Mouse (Mus musculus) left cerebral cortex, postnatal 4 days (tissue): ENCODE measurements around the gene Olfr48. TPM values are rescaled to one million over a fixed set of nuclear protein-coding genes. Genes with fewer than 3 reads are reported as not detected.

Experiments used
- DNase-seq: peaks from one replicate; pipeline ENCODE4 v3.0.0-alpha.2; 2022
- intact Hi-C: fragments of 180-260 bp; cut with DNase I; formaldehyde crosslinking; loops from one replicate; pipeline ENCODE4 v1.15.1; 2025
- total RNA-seq, 2 experiments: library from RNA; stranded (reverse); gene quantifications; 2 replicates each; pipeline ENCODE4 v1.2.3; 2021

Olfr48 gene
- total RNA-seq: not detected

DNA sequence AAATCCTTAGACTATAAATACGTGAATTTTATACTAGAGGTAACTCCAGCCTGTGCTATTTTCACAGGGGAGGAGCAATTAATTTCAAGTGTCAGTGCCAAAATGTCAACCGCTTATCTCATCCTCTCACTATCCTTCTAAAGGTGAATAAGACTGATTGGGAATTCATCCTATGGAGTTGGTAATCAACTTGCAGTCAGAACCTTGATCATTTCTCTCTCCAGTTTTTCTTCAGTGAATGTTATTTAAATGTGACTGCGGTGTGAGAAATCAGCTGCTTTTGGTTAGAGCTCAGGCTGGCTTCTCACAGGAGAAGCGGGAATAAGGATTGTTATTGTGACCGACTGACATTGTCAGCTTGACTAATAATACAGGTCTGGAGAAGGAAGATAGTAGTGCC, at the start of gene Olfr48:
Gene Olfr48 (minus strand): TSS at position 101 of the 400 bp plus-strand sequence.
- no peak for DNase-seq
- intact Hi-C loops: no loop called here

DNA sequence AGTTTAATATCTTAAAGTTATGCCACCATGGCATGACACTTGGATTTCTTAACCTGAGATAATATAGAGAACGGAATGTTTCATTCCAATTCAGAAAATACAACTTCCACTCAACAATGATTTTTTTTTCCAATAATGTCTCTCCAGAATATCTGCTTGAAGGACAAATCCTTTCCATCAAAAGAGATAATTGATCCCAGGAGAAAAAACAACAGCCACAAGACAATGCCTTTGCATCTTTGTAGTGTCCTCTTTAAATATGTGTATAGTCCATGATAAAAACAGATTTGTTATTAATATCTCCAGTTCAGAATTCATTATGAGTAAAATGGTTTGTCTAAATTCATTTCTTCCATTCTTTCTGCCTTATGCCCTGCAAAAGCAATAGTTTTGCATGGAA, 30.1 kb upstream of the Olfr48 start, which contains the start of gene Olfr1257:
Gene Olfr1257 (plus strand): TSS at position 301 of the 400 bp plus-strand sequence.
- DNase-seq: no peak
- intact Hi-C loops: no loop called here

- intact Hi-C loops: no loop called here
- DNase-seq: no peak
These were observed 1.2 kb upstream of the Olfr48 start for GRCm38 (mm10) chr2:89849230-89849629.

DNA sequence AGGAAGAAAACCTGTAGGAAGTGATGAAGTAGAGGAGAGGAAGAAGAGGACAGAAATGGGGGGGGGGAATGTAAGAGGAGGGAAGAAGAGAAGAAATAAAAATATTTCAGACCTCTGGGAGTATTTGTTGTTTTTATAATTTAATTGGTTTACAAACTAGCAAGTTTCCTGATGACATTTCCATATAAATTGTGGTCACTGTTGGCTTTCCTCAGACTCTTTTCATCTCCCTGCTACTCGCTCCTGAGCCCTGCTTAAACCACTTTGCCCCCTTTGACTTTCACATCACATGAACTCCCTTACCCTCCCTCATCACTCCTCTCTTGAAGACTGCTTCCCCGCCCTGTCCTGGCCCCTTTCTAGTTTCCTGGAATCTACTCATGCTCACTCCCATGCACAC, 6.5 kb downstream of the Olfr48 start, which contains the start of gene Olfr1256:
Gene Olfr1256 (minus strand): TSS at position 101 of the 400 bp plus-strand sequence.
- DNase-seq: no peak
- intact Hi-C loops: no loop called here

- intact Hi-C loops: no loop called here
- no peak for DNase-seq
These were observed 27.8 kb downstream of the Olfr48 start for GRCm38 (mm10) chr2:89820216-89820615.

GRCm38 (mm10) chr2:89811751-89812150, 36.3 kb downstream of the Olfr48 start, which contains the start of gene Olfr1255:
Olfr1255 (plus strand) TSS chr2:89812051.
- no peak for DNase-seq
- intact Hi-C loops: no loop called here

- intact Hi-C loops: no loop called here
These were observed 37.3 kb downstream of the Olfr48 start for GRCm38 (mm10) chr2:89810751-89811150.

DNA sequence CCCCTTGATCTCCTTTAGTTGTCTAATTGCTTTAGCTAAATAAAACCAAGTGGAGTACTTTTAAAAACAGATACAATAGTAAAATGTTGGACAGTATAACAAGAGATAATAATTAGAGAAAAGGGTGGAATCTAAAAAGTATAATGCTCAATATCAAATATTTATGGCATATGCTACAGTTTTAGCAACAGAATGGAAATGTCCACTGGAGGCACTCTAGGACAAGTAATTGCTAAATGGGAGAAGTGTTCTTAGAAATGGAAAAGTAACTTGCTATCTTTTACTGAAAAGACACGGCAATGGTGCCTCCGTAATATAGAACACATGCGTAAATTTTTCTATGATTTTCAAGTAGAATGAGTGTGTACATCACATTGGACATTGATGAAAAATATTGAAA, 48.4 kb downstream of the Olfr48 start:
- no peak for DNase-seq
- intact Hi-C loops: no loop called here

More at GRCm38 (mm10) chr2:89810751-89811150, 37.3 kb downstream of the Olfr48 start:
- no peak for DNase-seq

DNA sequence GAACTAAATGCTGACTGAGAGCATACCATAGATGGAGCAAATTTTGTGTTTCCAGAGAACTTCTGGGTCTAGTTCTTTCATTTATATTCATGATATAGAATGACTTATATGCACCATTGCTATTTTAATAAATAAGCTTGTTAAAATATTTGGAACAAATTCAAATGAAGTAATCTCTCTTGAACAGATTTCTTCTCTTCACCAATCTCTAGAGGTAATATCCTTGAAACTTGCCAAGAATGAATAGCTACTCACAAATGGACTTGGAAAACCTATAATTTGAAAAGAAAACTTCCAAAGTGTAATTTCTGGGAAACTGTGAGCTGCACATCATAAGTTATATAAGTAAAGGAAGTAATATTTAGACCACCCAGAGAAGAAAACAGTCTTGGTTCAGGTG, 54.5 kb downstream of the Olfr48 start, which contains the start of gene Olfr1254:
Gene Olfr1254 (minus strand): TSS at position 101 of the 400 bp plus-strand sequence.
- intact Hi-C loops: no loop called here
- no peak for DNase-seq

Other genes with a start within 250 kb of the Olfr48 start
- under 1 TPM; 0.10 to 0.12 TPM for gene Olfr1247, start 234.1 kb downstream of the Olfr48 start, total RNA-seq
- not detected for gene Olfr1248, start 230.0 kb downstream of the Olfr48 start, total RNA-seq
- not detected for gene Olfr1249, start 213.2 kb downstream of the Olfr48 start, total RNA-seq
- gene Olfr1250, start 186.7 kb downstream of the Olfr48 start, total RNA-seq: under 1 TPM in 1 of 2 experiments, not detected in 1; 0.08 TPM
- gene Olfr1251, start 176.3 kb downstream of the Olfr48 start, total RNA-seq: not detected
- gene Olfr1252, start 123.2 kb downstream of the Olfr48 start, total RNA-seq: not detected
- gene Olfr1253, start 91.1 kb downstream of the Olfr48 start, total RNA-seq: not detected
- gene Olfr1254, start 54.6 kb downstream of the Olfr48 start, total RNA-seq: not detected
- not detected for gene Olfr1255, start 36.2 kb downstream of the Olfr48 start, total RNA-seq
- not detected for gene Olfr1256, start 6.7 kb downstream of the Olfr48 start, total RNA-seq
- not detected for gene Olfr1257, start 30.2 kb upstream of the Olfr48 start, total RNA-seq
- gene Olfr1258, start 79.1 kb upstream of the Olfr48 start, total RNA-seq: not detected
- gene Olfr1259, start 100.5 kb upstream of the Olfr48 start, total RNA-seq: not detected
- gene Olfr1260, start 126.1 kb upstream of the Olfr48 start, total RNA-seq: not detected
- under 1 TPM in 1 of 2 experiments, not detected in 1; 0.12 TPM for gene Olfr1261, start 143.0 kb upstream of the Olfr48 start, total RNA-seq
- not detected for gene Olfr1262, start 151.9 kb upstream of the Olfr48 start, total RNA-seq
- not detected for gene Olfr1263, start 163.9 kb upstream of the Olfr48 start, total RNA-seq
- gene Olfr1264, start 177.4 kb upstream of the Olfr48 start, total RNA-seq: not detected
- gene Olfr1265, start 187.1 kb upstream of the Olfr48 start, total RNA-seq: under 1 TPM in 1 of 2 experiments, not detected in 1; 0.06 TPM
- not detected for gene Olfr140, start 215.4 kb upstream of the Olfr48 start, total RNA-seq